Comparison of ENCODE assay signal across 7 mouse cellular contexts in genomic region chr16:95990462-95991121, GRCm38 (mm10). TPM values are rescaled to one million over a fixed set of nuclear protein-coding genes. Genes with fewer than 3 reads are reported as not detected.
DNase-seq lines count a peak whose midpoint lies in the region; ATAC-seq lines count a peak whose summit lies in the region.

Gene Psmg1 (minus strand): TSS chr16:95990960.

- ATAC-seq in intestine, embryonic 16.5 days = peak; percentile 95
- peak; percentile 95 for ATAC-seq in midbrain, embryonic 11.5 days (ENCODE audit: low FRiP score)

- peak; percentile 97 for DNase-seq in adrenal gland, adult 2 months
- DNase-seq in embryo, embryonic 11.5 days (ENCODE audit: low read depth, low spot score) = peak; percentile 94
- DNase-seq in gastrocnemius, postnatal 4 days (ENCODE audit: low spot score in 2 of 2) = peak; percentile 98 to 99
- peak; percentile 96 for DNase-seq in left cerebral cortex, postnatal 36 days (ENCODE audit: low spot score in 2 of 2)
- peak; percentile 100 for DNase-seq in midbrain, embryonic 11.5 days (ENCODE audit: low spot score, missing footprints)
- DNase-seq in skeletal muscle tissue, adult 2 months (ENCODE audit: low read depth, low spot score) = peak; percentile 93

- H3K27me3 ChIP-seq in intestine, embryonic 16.5 days (replicated peaks; ENCODE audit: control insufficient read depth, insufficient read depth, low read length) = no peaks in the 10 kb centered on the region
- H3K27me3 ChIP-seq in midbrain, embryonic 11.5 days (ENCODE audit: control insufficient read depth, insufficient read depth, low read length) = no peaks in the 10 kb centered on the region

- H3K9ac ChIP-seq in intestine, embryonic 16.5 days (ENCODE audit: low read depth, low read length) = peak within 1 kb of the TSS; percentile 89
- peak within 1 kb of the TSS; percentile 82 for H3K9ac ChIP-seq in midbrain, embryonic 11.5 days (ENCODE audit: low read length)

- H3K9me3 ChIP-seq in intestine, embryonic 16.5 days (ENCODE audit: control insufficient read depth, low read length) = no peaks in the 10 kb centered on the region
- no peaks in the 10 kb centered on the region for H3K9me3 ChIP-seq in midbrain, embryonic 11.5 days (ENCODE audit: control insufficient read depth, low read length)

- intact Hi-C loops in left cerebral cortex, postnatal 36 days (cut with DNase I) = no loop called here

- H3K36me3 ChIP-seq in intestine, embryonic 16.5 days (ENCODE audit: control insufficient read depth, insufficient read depth, low read length) = 0 out of 2 replicates have a peak, but pooled peaks cover 6% of the 10 kb centered on the region
- H3K36me3 ChIP-seq in midbrain, embryonic 11.5 days (ENCODE audit: control insufficient read depth, insufficient read depth, low read length) = no peaks in the 10 kb centered on the region; the same call in 1 of the 2 replicates

- WGBS in intestine, embryonic 16.5 days = under 1% methylated on average over 61 of the region's 62 CpGs
- WGBS in midbrain, embryonic 11.5 days = under 1% methylated on average over 61 of the region's 62 CpGs

- peak within 1 kb of the TSS; percentile 79 for H3K4me2 ChIP-seq in intestine, embryonic 16.5 days (ENCODE audit: low read depth, low read length)
- peak within 1 kb of the TSS; percentile 72 for H3K4me2 ChIP-seq in midbrain, embryonic 11.5 days

- H3K27ac ChIP-seq in intestine, embryonic 16.5 days (ENCODE audit: low read length) = peak within 1 kb of the TSS; percentile 82
- peak within 1 kb of the TSS; percentile 50 for H3K27ac ChIP-seq in midbrain, embryonic 11.5 days (ENCODE audit: low read depth, low read length)

- peak within 1 kb of the TSS; percentile 87 for H3K4me3 ChIP-seq in intestine, embryonic 16.5 days (ENCODE audit: low read length)
- H3K4me3 ChIP-seq in midbrain, embryonic 11.5 days (ENCODE audit: low read depth, low read length) = peak within 1 kb of the TSS; percentile 73

- peaks cover 7% of the 10 kb centered on the region; the same call in 1 of the 2 replicates for H3K4me1 ChIP-seq in intestine, embryonic 16.5 days (ENCODE audit: control insufficient read depth, insufficient read depth, low read length)
- H3K4me1 ChIP-seq in midbrain, embryonic 11.5 days (ENCODE audit: control insufficient read depth, insufficient read depth, low read length) = peaks cover 5% of the 10 kb centered on the region

RNA-seq across cellular contexts. Expression of gene Psmg1, which starts in this region (rescaled TPM):
- 10 to 100 TPM; 32.1 to 33.2 TPM for total RNA-seq in adrenal gland, adult 2 months (2021)
- 6.8 and 8.6 TPM in 2 replicates for polyA plus RNA-seq in adrenal gland, adult 2 months (2012; rRNA removed)
- 10 to 100 TPM; 22.2 to 24.6 TPM for total RNA-seq in gastrocnemius, postnatal 4 days (2021)
- 70.8 and 76.0 TPM in 2 replicates for polyA plus RNA-seq in intestine, embryonic 16.5 days (2015; fragmentation: Nextera tagmentation; extraction: Ambion mirVana)
- total RNA-seq in left cerebral cortex, postnatal 36 days (2021) = 10 to 100 TPM; 14.5 to 15.3 TPM
- polyA plus RNA-seq in midbrain, embryonic 11.5 days (2014; fragmentation: Nextera tagmentation; extraction: Ambion mirVana) = 94.6 and 107 TPM in 2 replicates

Comparison
In these comparisons a context has a peak if more than half of its experiments do, and no peak if none do; other contexts are left out.
1. Peak in every context shown above with its lines: DNase-seq, ATAC-seq, H3K4me3 ChIP-seq and H3K27ac ChIP-seq.